Mouse (Mus musculus) stomach, postnatal 0 days (tissue): ENCODE results near the gene Tmem236. TPM values are rescaled to one million over a fixed set of nuclear protein-coding genes. Genes with fewer than 3 reads are reported as not detected.

Experiments used
- ATAC-seq: fragments of 200-750 bp; cut with Nextera tagmentation; 2 replicates; pipeline ENCODE4 v1.8.0; 2017; ENCODE audit not compliant: low FRiP score, low TSS enrichment
- DNase-seq: peaks from one replicate; pipeline ENCODE4 v3.0.0-alpha.2; 2016; ENCODE audit warnings: low spot score
- H3K27ac ChIP-seq: fragments of 300-500 bp; sonication (generic); replicated peaks from 2 replicates; pipeline ENCODE4 v1.5.1; 2014; ENCODE audit warnings: mild to moderate bottlenecking, control low read depth
- H3K27me3 ChIP-seq: fragments of 300-500 bp; sonication (generic); 2 replicates; pipeline ENCODE4 v1.6.1; 2014; ENCODE audit warnings: low read length; ENCODE audit not compliant: control insufficient read depth, insufficient read depth
- H3K36me3 ChIP-seq: fragments of 300-500 bp; sonication (generic); 2 replicates; pipeline ENCODE4 v1.6.1; 2014; ENCODE audit warnings: low read length, mixed read lengths; ENCODE audit not compliant: control insufficient read depth, insufficient read depth
- H3K4me1 ChIP-seq: fragments of 300-500 bp; sonication (generic); replicated peaks from 2 replicates; pipeline ENCODE4 v1.6.1; 2014; ENCODE audit warnings: antibody characterized with exemption; ENCODE audit not compliant: control insufficient read depth, insufficient read depth
- H3K4me2 ChIP-seq: fragments of 300-500 bp; sonication (generic); replicated peaks from 2 replicates; pipeline ENCODE4 v1.6.1; 2014; ENCODE audit warnings: low read depth, mild to moderate bottlenecking, control low read depth, moderate library complexity
- H3K4me3 ChIP-seq: fragments of 300-500 bp; sonication (generic); 2 replicates; pipeline ENCODE4 v1.5.1; 2014; ENCODE audit warnings: low read depth, low read length, control low read depth
- H3K9ac ChIP-seq: fragments of 300-500 bp; sonication (generic); 2 replicates; pipeline ENCODE4 v1.6.1; 2014; ENCODE audit warnings: mild to moderate bottlenecking, low read length, control low read depth, mixed read lengths
- H3K9me3 ChIP-seq: fragments of 300-500 bp; sonication (generic); 2 replicates; pipeline ENCODE4 v1.6.1; 2016; ENCODE audit warnings: low read length; ENCODE audit not compliant: control insufficient read depth
- CTCF ChIP-seq: IDR thresholded peaks from 2 replicates; pipeline ENCODE4 v1.5.1; 2016; ENCODE audit warnings: antibody characterized with exemption, low read depth, mild to moderate bottlenecking, moderate library complexity
- EP300 ChIP-seq: optimal IDR thresholded peaks from 2 replicates; pipeline ENCODE3; 2016; ENCODE audit warnings: antibody characterized with exemption
- WGBS: fragments of 180-500 bp; shearing (Covaris S2); extraction: QIAGEN DNeasy Blood & Tissue Kit; methylation state at CpG from one replicate; pipeline ENCODE4 v1.1.7; 2014; 5-methylcytosine and 5-hydroxymethylcytosine counted together
- polyA plus RNA-seq: library from polyadenylated mRNA; unstranded; fragments of >200 nt; fragmentation: Nextera tagmentation; extraction: Ambion mirVana; gene quantifications from 2 replicates; pipeline ENCODE4 v1.2.1, GENCODE M21; 2015

Tmem236 gene
- polyA plus RNA-seq, 1 experiment from 2014 or later = 0.08 TPM

GRCm38 (mm10) chr2:14229979-14230378, 55.7 kb downstream of the Tmem236 start:
- TF ChIP-seq EP300 = no peak
- no peak for TF ChIP-seq CTCF
- H3K9ac ChIP-seq = no peak overlapping the region
- H3K9me3 ChIP-seq = no peaks in the 10 kb centered on the region
- H3K36me3 ChIP-seq = no peaks in the 10 kb centered on the region
- H3K4me2 ChIP-seq = no peak overlapping the region
- no peak overlapping the region for H3K4me3 ChIP-seq
- no peaks in the 10 kb centered on the region for H3K27me3 ChIP-seq
- H3K4me1 ChIP-seq = no peaks in the 10 kb centered on the region
- H3K27ac ChIP-seq = no peak overlapping the region
- DNase-seq (no peak), ATAC-seq (no peak)
- 88% methylated on average over 14 of the region's 14 CpGs for WGBS

- ATAC-seq (no peak), DNase-seq (no peak)
- Histone ChIP-seq H3K4me2 (no peak overlapping the region), H3K4me3 (no peak overlapping the region), H3K27ac (no peak overlapping the region), H3K4me1 (no peaks in the 10 kb centered on the region), H3K36me3 (no peaks in the 10 kb centered on the region), H3K9ac (no peak overlapping the region), H3K9me3 (no peaks in the 10 kb centered on the region), H3K27me3 (no peaks in the 10 kb centered on the region)
- 85% methylated on average over 1 of the region's 1 CpGs for WGBS
- TF ChIP-seq CTCF (no peak), EP300 (no peak)
Measured at GRCm38 (mm10) chr2:14232897-14233296, 58.6 kb downstream of the Tmem236 start.

GRCm38 (mm10) chr2:14233983-14234382, 59.7 kb downstream of the Tmem236 start:
- Histone ChIP-seq H3K4me1 (no peaks in the 10 kb centered on the region), H3K4me2 (no peak overlapping the region), H3K9ac (no peak overlapping the region), H3K36me3 (no peaks in the 10 kb centered on the region), H3K9me3 (no peaks in the 10 kb centered on the region), H3K27me3 (no peaks in the 10 kb centered on the region), H3K4me3 (no peak overlapping the region), H3K27ac (no peak overlapping the region)
- WGBS = 60% methylated on average over 2 of the region's 2 CpGs
- DNase-seq = no peak
- ATAC-seq = no peak
- TF ChIP-seq CTCF = no peak
- TF ChIP-seq EP300 = no peak

GRCm38 (mm10) chr2:14235319-14235718, 61.0 kb downstream of the Tmem236 start:
- H3K4me2 ChIP-seq = no peak overlapping the region
- H3K4me3 ChIP-seq = no peak overlapping the region
- no peak for DNase-seq
- no peaks in the 10 kb centered on the region for H3K4me1 ChIP-seq
- no peak overlapping the region for H3K9ac ChIP-seq
- no peak for ATAC-seq
- WGBS = 74% methylated on average over 5 of the region's 5 CpGs
- H3K27ac ChIP-seq = no peak overlapping the region
- H3K27me3 ChIP-seq = no peaks in the 10 kb centered on the region
- no peaks in the 10 kb centered on the region for H3K9me3 ChIP-seq
- no peak for TF ChIP-seq CTCF
- no peak for TF ChIP-seq EP300
- H3K36me3 ChIP-seq = no peaks in the 10 kb centered on the region

- Histone ChIP-seq H3K9ac (no peak overlapping the region), H3K4me2 (no peak overlapping the region), H3K36me3 (no peaks in the 10 kb centered on the region), H3K4me3 (no peak overlapping the region), H3K9me3 (no peaks in the 10 kb centered on the region), H3K27ac (no peak overlapping the region), H3K4me1 (no peaks in the 10 kb centered on the region), H3K27me3 (no peaks in the 10 kb centered on the region)
- 69% methylated on average over 4 of the region's 4 CpGs for WGBS
- TF ChIP-seq CTCF = no peak
- TF ChIP-seq EP300 = no peak
- ATAC-seq = no peak
- DNase-seq = no peak
Measured at GRCm38 (mm10) chr2:14236920-14237319, 62.6 kb downstream of the Tmem236 start.

GRCm38 (mm10) chr2:14237723-14238122, 63.4 kb downstream of the Tmem236 start:
- ATAC-seq (no peak; the same call in 1 of the 2 replicates), DNase-seq (no peak)
- Histone ChIP-seq H3K27ac (no peak overlapping the region), H3K9me3 (no peaks in the 10 kb centered on the region), H3K4me2 (no peak overlapping the region), H3K4me1 (no peaks in the 10 kb centered on the region), H3K36me3 (no peaks in the 10 kb centered on the region), H3K27me3 (no peaks in the 10 kb centered on the region), H3K4me3 (no peak overlapping the region), H3K9ac (no peak overlapping the region)
- 21% methylated on average over 4 of the region's 4 CpGs for WGBS
- TF ChIP-seq CTCF = no peak
- TF ChIP-seq EP300 = no peak
